Mouse (Mus musculus): Measurements from ENCODE around the gene Nme1. TPM values are rescaled to one million over a fixed set of nuclear protein-coding genes. Genes with fewer than 3 reads are reported as not detected.

The Nme1 gene
- polyA plus RNA-seq, 1 experiment from 2014 or later, result 146 TPM

DNA sequence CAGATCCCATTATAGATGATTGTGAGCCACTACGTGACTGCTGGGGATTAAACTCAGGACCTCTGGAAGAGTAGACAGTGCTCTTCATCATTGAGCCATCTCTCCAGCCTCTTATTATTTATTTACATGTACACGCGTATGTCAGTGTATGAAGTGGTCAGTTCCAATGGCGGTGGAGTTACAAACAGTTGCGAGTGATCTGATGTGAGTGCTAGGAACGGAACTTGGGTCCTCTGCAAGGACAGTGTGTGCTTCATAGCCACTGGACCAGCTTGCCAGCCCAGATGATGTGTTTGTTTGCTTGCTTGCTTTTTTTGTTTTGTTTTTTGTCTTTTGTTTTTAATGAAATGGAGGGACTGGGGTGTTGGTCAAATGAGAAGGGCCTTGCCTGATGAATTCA lies 850 bp upstream of the Nme1 start:
- H3K9ac ChIP-seq (ENCODE audit: low read depth, low read length), result no peak overlapping the region
- H3K9me3 ChIP-seq (ENCODE audit: control insufficient read depth), result no peaks in the 10 kb centered on the region
- H3K27ac ChIP-seq (ENCODE audit: low read depth, low read length), result no peak overlapping the region
- H3K36me3 ChIP-seq (ENCODE audit: control insufficient read depth, insufficient read depth), result peaks cover 11% of the 10 kb centered on the region
- H3K4me2 ChIP-seq (replicated peaks; ENCODE audit: low read depth), result no peak overlapping the region; the same call in 1 of the 2 replicates
- H3K4me3 ChIP-seq (ENCODE audit: low read depth, low read length), result no peak overlapping the region
- 92% methylated on average over 6 of the region's 6 CpGs for WGBS
- no peaks in the 10 kb centered on the region for H3K27me3 ChIP-seq (replicated peaks; ENCODE audit: control insufficient read depth, insufficient read depth, low read length)
- no peak for ATAC-seq
- H3K4me1 ChIP-seq (replicated peaks; ENCODE audit: control insufficient read depth, insufficient read depth, low read length), result no peaks in the 10 kb centered on the region
- TF ChIP-seq CTCF (IDR thresholded peaks at IDR 0.05; ENCODE audit: low read depth), result no peak

DNA sequence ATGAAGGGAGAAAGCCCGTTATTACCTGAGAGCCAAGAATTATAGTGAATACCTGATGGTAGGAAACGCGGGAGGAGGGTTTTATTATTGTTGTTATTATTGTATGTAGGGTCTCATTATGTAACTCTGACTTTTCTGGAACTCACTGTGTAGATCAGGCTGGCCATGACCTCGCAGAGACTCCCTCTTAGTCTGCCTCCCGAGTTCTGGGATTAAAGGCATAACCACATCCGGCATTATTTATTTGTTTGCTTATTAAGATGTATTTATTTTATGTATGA lies 467 bp upstream of the Nme1 start:
- Histone ChIP-seq H3K27me3 (replicated peaks; ENCODE audit: control insufficient read depth, insufficient read depth, low read length) (no peaks in the 10 kb centered on the region), H3K27ac (ENCODE audit: low read depth, low read length) (no peak overlapping the region), H3K9me3 (ENCODE audit: control insufficient read depth) (no peaks in the 10 kb centered on the region), H3K4me3 (ENCODE audit: low read depth, low read length) (peak overlapping the region; percentile 9; the same call in 1 of the 2 replicates), H3K4me2 (replicated peaks; ENCODE audit: low read depth) (peak overlapping the region; percentile 48; the same call in 1 of the 2 replicates), H3K36me3 (ENCODE audit: control insufficient read depth, insufficient read depth) (peaks cover 12% of the 10 kb centered on the region), H3K4me1 (replicated peaks; ENCODE audit: control insufficient read depth, insufficient read depth, low read length) (no peaks in the 10 kb centered on the region), H3K9ac (ENCODE audit: low read depth, low read length) (no peak overlapping the region)
- TF ChIP-seq CTCF (IDR thresholded peaks at IDR 0.05; ENCODE audit: low read depth), result no peak
- no peak for ATAC-seq
- 33% methylated on average over 6 of the region's 6 CpGs for WGBS

GRCm38 (mm10) chr11:93967381-93967780 lies 940 bp downstream of the Nme1 start:
- TF ChIP-seq CTCF (IDR thresholded peaks at IDR 0.05; ENCODE audit: low read depth), result no peak
- H3K4me2 ChIP-seq (replicated peaks; ENCODE audit: low read depth), result peak overlapping the region; percentile 77
- H3K36me3 ChIP-seq (ENCODE audit: control insufficient read depth, insufficient read depth), result peaks cover 25% of the 10 kb centered on the region
- no peak for ATAC-seq
- H3K27ac ChIP-seq (ENCODE audit: low read depth, low read length), result peak overlapping the region; percentile 55; the same call in 1 of the 2 replicates
- no peaks in the 10 kb centered on the region for H3K27me3 ChIP-seq (replicated peaks; ENCODE audit: control insufficient read depth, insufficient read depth, low read length)
- 2% methylated on average over 11 of the region's 11 CpGs for WGBS
- peak overlapping the region; percentile 69 for H3K4me3 ChIP-seq (ENCODE audit: low read depth, low read length)
- peak overlapping the region; percentile 48 for H3K9ac ChIP-seq (ENCODE audit: low read depth, low read length)
- H3K9me3 ChIP-seq (ENCODE audit: control insufficient read depth), result no peaks in the 10 kb centered on the region
- no peaks in the 10 kb centered on the region for H3K4me1 ChIP-seq (replicated peaks; ENCODE audit: control insufficient read depth, insufficient read depth, low read length)

GRCm38 (mm10) chr11:93965391-93965790 lies 2.9 kb downstream of the Nme1 start:
- H3K36me3 ChIP-seq (ENCODE audit: control insufficient read depth, insufficient read depth), result peaks cover 32% of the 10 kb centered on the region
- no peak for ATAC-seq

DNA sequence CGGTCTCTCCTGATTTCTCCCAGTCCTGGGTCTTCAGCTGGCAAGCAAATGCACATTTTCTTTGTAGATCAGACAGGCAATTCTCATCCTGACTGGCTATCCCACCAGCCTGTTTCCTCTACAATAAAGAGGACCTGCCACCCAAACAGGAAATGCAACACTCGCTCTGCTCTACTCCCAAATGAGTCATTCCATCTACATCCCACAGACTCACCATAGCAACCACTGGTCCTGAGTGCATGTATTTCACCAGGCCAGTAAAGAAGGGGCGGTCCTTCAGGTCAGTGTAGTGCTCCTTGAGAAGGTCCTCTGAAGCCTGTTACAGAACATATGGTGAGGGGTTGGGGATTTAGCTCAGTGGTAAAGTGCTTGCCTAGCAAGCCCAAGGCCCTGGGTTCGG lies 5.3 kb downstream of the Nme1 start:
- TF ChIP-seq CTCF (IDR thresholded peaks at IDR 0.05; ENCODE audit: low read depth), result no peak
- ATAC-seq, result no peak
- no peaks in the 10 kb centered on the region for H3K4me1 ChIP-seq (replicated peaks; ENCODE audit: control insufficient read depth, insufficient read depth, low read length)
- no peaks in the 10 kb centered on the region for H3K27me3 ChIP-seq (replicated peaks; ENCODE audit: control insufficient read depth, insufficient read depth, low read length)
- peaks cover 51% of the 10 kb centered on the region for H3K36me3 ChIP-seq (ENCODE audit: control insufficient read depth, insufficient read depth)
- H3K9me3 ChIP-seq (ENCODE audit: control insufficient read depth), result no peaks in the 10 kb centered on the region
- H3K9ac ChIP-seq (ENCODE audit: low read depth, low read length), result no peak overlapping the region
- no peak overlapping the region for H3K4me2 ChIP-seq (replicated peaks; ENCODE audit: low read depth)
- no peak overlapping the region for H3K4me3 ChIP-seq (ENCODE audit: low read depth, low read length)
- WGBS, result 83% methylated on average over 4 of the region's 4 CpGs
- H3K27ac ChIP-seq (ENCODE audit: low read depth, low read length), result 0 out of 2 replicates have a peak overlapping the region, but pooled peaks have one; percentile 21

More at GRCm38 (mm10) chr11:93965391-93965790, 2.9 kb downstream of the Nme1 start:
- H3K4me2 ChIP-seq (replicated peaks; ENCODE audit: low read depth), result no peak overlapping the region
- no peaks in the 10 kb centered on the region for H3K9me3 ChIP-seq (ENCODE audit: control insufficient read depth)
- H3K4me3 ChIP-seq (ENCODE audit: low read depth, low read length), result no peak overlapping the region
- H3K27ac ChIP-seq (ENCODE audit: low read depth, low read length), result peak overlapping the region; percentile 15; the same call in 1 of the 2 replicates
- H3K27me3 ChIP-seq (replicated peaks; ENCODE audit: control insufficient read depth, insufficient read depth, low read length), result no peaks in the 10 kb centered on the region
- H3K4me1 ChIP-seq (replicated peaks; ENCODE audit: control insufficient read depth, insufficient read depth, low read length), result no peaks in the 10 kb centered on the region
- WGBS, result 76% methylated on average over 6 of the region's 6 CpGs
- H3K9ac ChIP-seq (ENCODE audit: low read depth, low read length), result no peak overlapping the region
- no peak for TF ChIP-seq CTCF (IDR thresholded peaks at IDR 0.05; ENCODE audit: low read depth)

GRCm38 (mm10) chr11:93961482-93961881 lies 6.8 kb downstream of the Nme1 start:
- H3K36me3 ChIP-seq (ENCODE audit: control insufficient read depth, insufficient read depth), result peaks cover 51% of the 10 kb centered on the region
- no peaks in the 10 kb centered on the region for H3K9me3 ChIP-seq (ENCODE audit: control insufficient read depth)
- 51% methylated on average over 6 of the region's 6 CpGs for WGBS
- no peak for TF ChIP-seq CTCF (IDR thresholded peaks at IDR 0.05; ENCODE audit: low read depth)
- peak overlapping the region; percentile 64 for H3K27ac ChIP-seq (ENCODE audit: low read depth, low read length)
- H3K9ac ChIP-seq (ENCODE audit: low read depth, low read length), result no peak overlapping the region
- H3K4me2 ChIP-seq (replicated peaks; ENCODE audit: low read depth), result 0 out of 2 replicates have a peak overlapping the region, but pooled peaks have one; percentile 17
- H3K27me3 ChIP-seq (replicated peaks; ENCODE audit: control insufficient read depth, insufficient read depth, low read length), result no peaks in the 10 kb centered on the region
- peak; percentile 48; the same call in 1 of the 2 replicates for ATAC-seq
- H3K4me3 ChIP-seq (ENCODE audit: low read depth, low read length), result no peak overlapping the region
- 0 out of 2 replicates have a peak, but pooled peaks cover 4% of the 10 kb centered on the region for H3K4me1 ChIP-seq (replicated peaks; ENCODE audit: control insufficient read depth, insufficient read depth, low read length)

DNA sequence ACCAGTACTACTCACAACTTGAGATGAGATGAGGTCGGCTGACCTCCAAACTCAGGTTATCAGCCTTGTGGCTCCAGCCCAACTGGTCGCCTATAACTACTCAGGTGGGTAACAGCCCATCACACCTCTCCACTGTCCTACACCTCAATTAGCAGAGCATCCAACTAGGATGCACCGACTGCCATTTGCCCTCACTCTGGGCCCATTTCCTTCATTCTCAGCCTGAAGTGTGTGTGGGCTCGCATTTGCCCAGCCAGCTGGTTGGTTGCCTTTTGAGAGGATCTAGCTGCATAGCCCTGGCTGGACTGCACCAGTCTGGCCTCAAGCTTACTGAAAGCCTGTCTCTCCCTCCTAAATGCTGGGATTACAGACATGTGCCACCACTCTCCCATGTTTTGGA lies 10.6 kb downstream of the Nme1 start:
- Histone ChIP-seq H3K9ac (ENCODE audit: low read depth, low read length) (no peak overlapping the region), H3K9me3 (ENCODE audit: control insufficient read depth) (no peaks in the 10 kb centered on the region), H3K36me3 (ENCODE audit: control insufficient read depth, insufficient read depth) (peaks cover 38% of the 10 kb centered on the region), H3K4me3 (ENCODE audit: low read depth, low read length) (no peak overlapping the region), H3K4me2 (replicated peaks; ENCODE audit: low read depth) (no peak overlapping the region), H3K27ac (ENCODE audit: low read depth, low read length) (no peak overlapping the region), H3K4me1 (replicated peaks; ENCODE audit: control insufficient read depth, insufficient read depth, low read length) (0 out of 2 replicates have a peak, but pooled peaks cover 6% of the 10 kb centered on the region), H3K27me3 (replicated peaks; ENCODE audit: control insufficient read depth, insufficient read depth, low read length) (no peaks in the 10 kb centered on the region)
- ATAC-seq, result no peak
- 83% methylated on average over 4 of the region's 4 CpGs for WGBS
- TF ChIP-seq CTCF (IDR thresholded peaks at IDR 0.05; ENCODE audit: low read depth), result no peak

All from intestine, postnatal 0 days (tissue).